Comparison of ENCODE assay signal across 8 mouse cellular contexts in genomic region chr10:117393891-117394395, GRCm38 (mm10). TPM values are rescaled to one million over a fixed set of nuclear protein-coding genes. Genes with fewer than 3 reads are reported as not detected.
DNase-seq lines count a peak whose midpoint lies in the region; ATAC-seq and TF ChIP-seq lines count a peak whose summit lies in the region.

No protein-coding gene starts in this region.

- TF ChIP-seq POLR2A in spleen, adult 2 months (IDR thresholded peaks at IDR 0.05; ENCODE audit: low read depth, low read length), result no peak

- no peak for DNase-seq in gastrocnemius, adult 2 months
- DNase-seq in gastrocnemius, adult 18-20 months (ENCODE audit: low spot score), result no peak
- no peak for DNase-seq in spleen, adult 2 months (ENCODE audit: low read depth in 1 of 2, low spot score in 2 of 2)
- no peak for DNase-seq in spleen, postnatal 36 days (ENCODE audit: low spot score in 2 of 2)
- DNase-seq in liver, embryonic 11.5 days (ENCODE audit: low spot score), result no peak
- DNase-seq in cerebellum, adult 9-10 months, result no peak

- peak overlapping the region; percentile 70 for H3K4me2 ChIP-seq in liver, embryonic 11.5 days
- H3K4me2 ChIP-seq in stomach, embryonic 16.5 days (ENCODE audit: low read depth, low read length), result peak overlapping the region; percentile 65

- no peak for ATAC-seq in liver, embryonic 11.5 days (replicated peaks; ENCODE audit: low FRiP score)
- no peak for ATAC-seq in stomach, embryonic 16.5 days (ENCODE audit: insufficient read depth, low FRiP score)
- ATAC-seq in granulocyte monocyte progenitor cell, adult 5-6 weeks (replicated peaks; ENCODE audit: poor library complexity, severe bottlenecking), result no peak

- peak overlapping the region; percentile 76 for H3K4me3 ChIP-seq in gastrocnemius, adult 2 months
- H3K4me3 ChIP-seq in spleen, adult 2 months (ENCODE audit: extremely low read depth, insufficient read depth, insufficient read length), result peak overlapping the region; percentile 47
- peak overlapping the region; percentile 53 for H3K4me3 ChIP-seq in liver, embryonic 11.5 days (ENCODE audit: low read depth, low read length)
- peak overlapping the region; percentile 44 for H3K4me3 ChIP-seq in stomach, embryonic 16.5 days (replicated peaks; ENCODE audit: low read length)

- TF ChIP-seq CTCF in gastrocnemius, adult 2 months (IDR thresholded peaks at IDR 0.05), result no peak
- no peak for TF ChIP-seq CTCF in spleen, adult 2 months (IDR thresholded peaks at IDR 0.05; ENCODE audit: extremely low read depth, insufficient read depth, insufficient read length, insufficient replicate concordance)

- H3K36me3 ChIP-seq in spleen, adult 2 months (ENCODE audit: control insufficient read depth, insufficient read depth, low read length), result no peaks in the 10 kb centered on the region
- H3K36me3 ChIP-seq in liver, embryonic 11.5 days (ENCODE audit: control insufficient read depth, insufficient read depth, low read length), result no peaks in the 10 kb centered on the region
- no peaks in the 10 kb centered on the region for H3K36me3 ChIP-seq in stomach, embryonic 16.5 days (ENCODE audit: control insufficient read depth, insufficient read depth, low read length)

- H3K27ac ChIP-seq in gastrocnemius, adult 2 months, result peak overlapping the region; percentile 62
- H3K27ac ChIP-seq in spleen, adult 2 months (ENCODE audit: insufficient read depth, low read length), result no peak overlapping the region
- H3K27ac ChIP-seq in liver, embryonic 11.5 days (ENCODE audit: low read depth, low read length), result no peak overlapping the region
- H3K27ac ChIP-seq in stomach, embryonic 16.5 days (ENCODE audit: low read length), result no peak overlapping the region

- H3K27me3 ChIP-seq in spleen, adult 2 months (ENCODE audit: control insufficient read depth, insufficient read depth, low read length), result no peaks in the 10 kb centered on the region
- H3K27me3 ChIP-seq in liver, embryonic 11.5 days (replicated peaks; ENCODE audit: control insufficient read depth, insufficient read depth, low read length), result no peaks in the 10 kb centered on the region
- H3K27me3 ChIP-seq in stomach, embryonic 16.5 days (ENCODE audit: control insufficient read depth, insufficient read depth, low read length), result no peaks in the 10 kb centered on the region

- intact Hi-C loops in gastrocnemius, adult 2 months (cut with DNase I), result no loop called here

- H3K9ac ChIP-seq in liver, embryonic 11.5 days (ENCODE audit: low read depth, low read length), result peak overlapping the region; percentile 7; the same call in 1 of the 2 replicates
- peak overlapping the region; percentile 62 for H3K9ac ChIP-seq in stomach, embryonic 16.5 days (ENCODE audit: low read length)

- WGBS in spleen, adult 2 months, result 52% methylated on average over 11 of the region's 11 CpGs
- 49% methylated on average over 11 of the region's 11 CpGs for WGBS in liver, embryonic 11.5 days
- 55% methylated on average over 11 of the region's 11 CpGs for whole genome bisulfite sequencing in stomach, embryonic 16.5 days

- no peaks in the 10 kb centered on the region for H3K9me3 ChIP-seq in liver, embryonic 11.5 days (ENCODE audit: control insufficient read depth, low read length)
- no peaks in the 10 kb centered on the region for H3K9me3 ChIP-seq in stomach, embryonic 16.5 days (replicated peaks; ENCODE audit: control insufficient read depth, low read length)

- H3K4me1 ChIP-seq in spleen, adult 2 months (ENCODE audit: control insufficient read depth, insufficient read depth, insufficient read length), result peaks cover 7% of the 10 kb centered on the region; the same call in 1 of the 2 replicates
- H3K4me1 ChIP-seq in liver, embryonic 11.5 days (replicated peaks; ENCODE audit: control insufficient read depth, insufficient read depth, low read length), result peaks cover 4% of the 10 kb centered on the region; the same call in 1 of the 2 replicates
- H3K4me1 ChIP-seq in stomach, embryonic 16.5 days (ENCODE audit: control insufficient read depth, insufficient read depth, low read length), result 0 out of 2 replicates have a peak, but pooled peaks cover 3% of the 10 kb centered on the region

RNA-seq across cellular contexts. Expression of gene Cpsf6, which starts 14.1 kb away (rescaled TPM):
- 10 to 100 TPM; 21.8 to 26.0 TPM for total RNA-seq in gastrocnemius, adult 2 months (2021)
- total RNA-seq in gastrocnemius, adult 18-20 months (2021), result 10 to 100 TPM; 18.1 to 22.0 TPM
- polyA plus RNA-seq in spleen, adult 2 months (2012; rRNA removed), result 51.9 and 79.8 TPM in 2 replicates
- polyA plus RNA-seq in liver, embryonic 11.5 days (2014; fragmentation: Nextera tagmentation; extraction: Ambion mirVana), result 135 and 155 TPM in 2 replicates
- polyA plus RNA-seq in stomach, embryonic 16.5 days (2015; fragmentation: Nextera tagmentation; extraction: Ambion mirVana), result 121 and 123 TPM in 2 replicates
- total RNA-seq in granulocyte monocyte progenitor cell, adult 5-6 weeks (2014; fragmentation: Nextera tagmentation), result 94.2 and 139 TPM in 2 replicates
- total RNA-seq in granulocyte monocyte progenitor cell, adult 5-6 weeks (2017), result 119 and 124 TPM in 2 replicates
